Mouse (Mus musculus): Measurements from ENCODE around the gene Zfp672. TPM values are rescaled to one million over a fixed set of nuclear protein-coding genes. Genes with fewer than 3 reads are reported as not detected.
A peak's percentile ranks its signal among the peaks of the same experiment; 100 is the strongest.

Gene Zfp672
- polyA plus RNA-seq, 1 experiment: 43.7 TPM

- no peak overlapping the region for H3K4me3 ChIP-seq (ENCODE audit: control insufficient read depth, low read depth, low read length)
- TF ChIP-seq POLR2A (IDR thresholded peaks at IDR 0.05; ENCODE audit: control insufficient read depth, low read depth, low read length) (no peak), CTCF (IDR thresholded peaks at IDR 0.05; ENCODE audit: control insufficient read depth, insufficient read depth, insufficient replicate concordance, low read depth, low read length) (no peak)
- H3K36me3 ChIP-seq (ENCODE audit: control insufficient read depth, insufficient read depth, low read length): no peaks in the 10 kb centered on the region
Observed at GRCm38 (mm10) chr11:58324614-58325229, 5.4 kb downstream of the Zfp672 start.

GRCm38 (mm10) chr11:58323570-58324340 lies 6.4 kb downstream of the Zfp672 start:
- Histone ChIP-seq H3K27me3 (ENCODE audit: control insufficient read depth, insufficient read depth, low read length) (no peaks in the 10 kb centered on the region), H3K27ac (ENCODE audit: control insufficient read depth, insufficient read depth, low read depth, low read length) (peak overlapping the region; percentile 84), H3K4me1 (ENCODE audit: control insufficient read depth, insufficient read depth, low read length) (peaks cover 3% of the 10 kb centered on the region), H3K36me3 (ENCODE audit: control insufficient read depth, insufficient read depth, low read length) (no peaks in the 10 kb centered on the region), H3K4me3 (ENCODE audit: control insufficient read depth, low read depth, low read length) (peak overlapping the region; percentile 94)
- TF ChIP-seq CTCF (IDR thresholded peaks at IDR 0.05; ENCODE audit: control insufficient read depth, insufficient read depth, insufficient replicate concordance, low read depth, low read length) (no peak), POLR2A (IDR thresholded peaks at IDR 0.05; ENCODE audit: control insufficient read depth, low read depth, low read length) (no peak)

More at GRCm38 (mm10) chr11:58324614-58325229, 5.4 kb downstream of the Zfp672 start:
- Histone ChIP-seq H3K27ac (ENCODE audit: control insufficient read depth, insufficient read depth, low read depth, low read length) (no peak overlapping the region), H3K27me3 (ENCODE audit: control insufficient read depth, insufficient read depth, low read length) (no peaks in the 10 kb centered on the region), H3K4me1 (ENCODE audit: control insufficient read depth, insufficient read depth, low read length) (peaks cover 7% of the 10 kb centered on the region)

GRCm38 (mm10) chr11:58322824-58323569 lies 7.1 kb downstream of the Zfp672 start:
- Histone ChIP-seq H3K4me1 (ENCODE audit: control insufficient read depth, insufficient read depth, low read length) (peaks cover 3% of the 10 kb centered on the region), H3K27me3 (ENCODE audit: control insufficient read depth, insufficient read depth, low read length) (no peaks in the 10 kb centered on the region), H3K4me3 (ENCODE audit: control insufficient read depth, low read depth, low read length) (peak overlapping the region; percentile 94), H3K36me3 (ENCODE audit: control insufficient read depth, insufficient read depth, low read length) (no peaks in the 10 kb centered on the region), H3K27ac (ENCODE audit: control insufficient read depth, insufficient read depth, low read depth, low read length) (peak overlapping the region; percentile 84)
- TF ChIP-seq POLR2A (IDR thresholded peaks at IDR 0.05; ENCODE audit: control insufficient read depth, low read depth, low read length) (peak; percentile 97), CTCF (IDR thresholded peaks at IDR 0.05; ENCODE audit: control insufficient read depth, insufficient read depth, insufficient replicate concordance, low read depth, low read length) (no peak)

GRCm38 (mm10) chr11:58316768-58317390 lies 13.3 kb downstream of the Zfp672 start:
- TF ChIP-seq POLR2A (IDR thresholded peaks at IDR 0.05; ENCODE audit: control insufficient read depth, low read depth, low read length): no peak; the same call in 1 of the 2 replicates
- TF ChIP-seq CTCF (IDR thresholded peaks at IDR 0.05; ENCODE audit: control insufficient read depth, insufficient read depth, insufficient replicate concordance, low read depth, low read length): no peak
- no peaks in the 10 kb centered on the region for H3K27me3 ChIP-seq (ENCODE audit: control insufficient read depth, insufficient read depth, low read length)
- H3K36me3 ChIP-seq (ENCODE audit: control insufficient read depth, insufficient read depth, low read length): no peaks in the 10 kb centered on the region
- H3K4me3 ChIP-seq (ENCODE audit: control insufficient read depth, low read depth, low read length): peak overlapping the region; percentile 6
- peaks cover 5% of the 10 kb centered on the region; the same call in 1 of the 2 replicates for H3K4me1 ChIP-seq (ENCODE audit: control insufficient read depth, insufficient read depth, low read length)
- H3K27ac ChIP-seq (ENCODE audit: control insufficient read depth, insufficient read depth, low read depth, low read length): no peak overlapping the region

DNA sequence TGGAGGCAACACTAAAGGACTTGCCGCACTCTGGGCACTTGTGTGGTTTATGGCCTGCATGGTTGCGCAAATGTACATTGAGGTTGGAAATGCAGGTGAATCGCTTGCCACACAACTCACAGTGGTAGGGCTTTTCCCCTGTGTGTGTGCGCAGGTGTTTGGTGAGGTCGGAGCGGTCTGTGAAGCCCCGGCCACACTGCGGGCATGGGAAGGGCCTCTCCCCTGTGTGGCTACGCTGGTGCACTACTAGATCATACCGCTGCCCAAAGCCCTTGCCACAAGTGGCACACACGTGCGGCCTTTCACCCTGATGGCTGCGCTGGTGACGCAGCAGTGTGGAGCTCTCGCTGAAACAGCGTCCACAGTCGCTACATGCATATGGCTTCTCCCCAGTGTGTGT lies 13.8 kb downstream of the Zfp672 start:
- Histone ChIP-seq H3K4me3 (ENCODE audit: control insufficient read depth, low read depth, low read length) (peak overlapping the region; percentile 6), H3K36me3 (ENCODE audit: control insufficient read depth, insufficient read depth, low read length) (no peaks in the 10 kb centered on the region), H3K27ac (ENCODE audit: control insufficient read depth, insufficient read depth, low read depth, low read length) (no peak overlapping the region), H3K27me3 (ENCODE audit: control insufficient read depth, insufficient read depth, low read length) (no peaks in the 10 kb centered on the region), H3K4me1 (ENCODE audit: control insufficient read depth, insufficient read depth, low read length) (peaks cover 5% of the 10 kb centered on the region; the same call in 1 of the 2 replicates)
- TF ChIP-seq POLR2A (IDR thresholded peaks at IDR 0.05; ENCODE audit: control insufficient read depth, low read depth, low read length) (no peak), CTCF (IDR thresholded peaks at IDR 0.05; ENCODE audit: control insufficient read depth, insufficient read depth, insufficient replicate concordance, low read depth, low read length) (no peak)

- no peak for TF ChIP-seq CTCF (IDR thresholded peaks at IDR 0.05; ENCODE audit: control insufficient read depth, insufficient read depth, insufficient replicate concordance, low read depth, low read length)
- peak; percentile 16; the same call in 1 of the 2 replicates for TF ChIP-seq POLR2A (IDR thresholded peaks at IDR 0.05; ENCODE audit: control insufficient read depth, low read depth, low read length)
- peaks cover 5% of the 10 kb centered on the region; the same call in 1 of the 2 replicates for H3K4me1 ChIP-seq (ENCODE audit: control insufficient read depth, insufficient read depth, low read length)
- no peak overlapping the region for H3K27ac ChIP-seq (ENCODE audit: control insufficient read depth, insufficient read depth, low read depth, low read length)
- no peaks in the 10 kb centered on the region for H3K27me3 ChIP-seq (ENCODE audit: control insufficient read depth, insufficient read depth, low read length)
- no peaks in the 10 kb centered on the region for H3K36me3 ChIP-seq (ENCODE audit: control insufficient read depth, insufficient read depth, low read length)
- H3K4me3 ChIP-seq (ENCODE audit: control insufficient read depth, low read depth, low read length): peak overlapping the region; percentile 6
Observed at GRCm38 (mm10) chr11:58315536-58316168, 14.5 kb downstream of the Zfp672 start.

Data from testis, adult 2 months (tissue).